Mouse (Mus musculus): ENCODE data around the gene Speg. TPM values are rescaled to one million over a fixed set of nuclear protein-coding genes. Genes with fewer than 3 reads are reported as not detected.
A peak's percentile ranks its signal among the peaks of the same experiment; 100 is the strongest.

Speg gene
- total RNA-seq, 2 experiments from 2014 or later, result 121 to 123 TPM

DNA sequence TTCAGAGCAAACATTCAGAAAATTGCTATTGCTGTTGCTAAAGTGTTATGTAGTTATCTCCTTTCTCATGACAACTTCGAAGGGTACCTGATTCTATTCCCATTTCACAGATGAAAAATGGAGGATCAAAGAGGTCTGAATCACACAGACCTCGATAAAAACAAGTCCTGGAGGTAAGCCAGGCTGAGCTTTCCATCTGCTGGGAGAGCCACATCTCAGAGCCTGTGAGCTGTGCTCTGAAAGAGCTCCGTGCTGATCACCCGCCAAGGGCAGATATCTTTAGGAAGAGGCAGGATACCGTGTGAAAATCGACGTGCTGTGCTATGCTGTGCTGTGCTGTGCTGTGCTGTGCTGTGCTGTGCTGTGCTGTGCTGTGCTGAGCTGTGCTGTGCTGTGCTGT is 85.2 kb downstream of the Speg start:
- DNase-seq, result no peak

DNA sequence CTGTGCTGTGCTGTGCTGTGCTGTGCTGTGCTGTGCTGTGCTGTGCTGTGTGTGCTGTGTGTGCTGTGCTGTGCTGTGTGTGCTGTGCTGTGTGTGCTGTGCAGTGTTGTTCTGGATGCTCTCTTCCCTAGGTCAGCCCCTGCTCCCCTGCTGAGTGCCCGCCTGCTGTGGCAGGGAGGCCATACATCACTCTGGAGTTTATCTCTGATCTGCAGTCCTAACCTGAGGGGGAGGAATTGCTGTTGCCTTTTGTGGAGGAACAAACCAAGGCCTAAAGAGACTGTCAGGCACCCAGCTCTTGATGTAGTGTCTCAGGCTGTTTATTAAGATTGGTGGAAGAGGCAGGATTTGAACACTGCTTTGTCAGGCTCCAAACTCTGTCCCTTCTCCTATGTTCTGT is 87.5 kb downstream of the Speg start:
- no peak for DNase-seq

DNA sequence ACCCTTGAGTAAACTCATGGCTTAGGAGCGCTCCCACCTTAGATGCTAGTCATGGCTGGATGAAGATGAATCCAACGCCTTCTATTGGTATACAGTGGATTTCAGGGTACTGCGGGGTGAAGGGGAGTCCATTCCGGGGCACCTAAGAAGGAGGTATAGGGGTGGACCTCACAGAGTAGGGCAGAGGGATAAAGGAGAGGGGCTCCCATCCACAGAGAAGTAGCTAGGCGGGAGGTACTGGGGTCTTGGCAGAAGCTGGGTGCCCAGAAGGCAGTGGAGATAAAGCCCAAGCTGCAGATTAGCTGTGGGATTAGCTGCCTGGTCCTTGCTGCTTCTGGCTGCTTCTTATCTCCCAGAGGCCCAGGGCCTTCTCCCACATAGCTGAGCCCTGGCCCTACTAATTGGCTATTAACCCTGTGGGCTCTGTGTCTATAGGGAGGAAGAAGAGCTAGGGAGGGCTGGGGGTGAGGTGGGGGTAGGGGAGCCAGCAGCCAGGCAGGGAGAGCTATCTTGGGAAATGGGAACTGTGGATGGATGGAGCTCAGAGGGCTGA is 88.6 kb downstream of the Speg start:
- DNase-seq, result no peak

DNA sequence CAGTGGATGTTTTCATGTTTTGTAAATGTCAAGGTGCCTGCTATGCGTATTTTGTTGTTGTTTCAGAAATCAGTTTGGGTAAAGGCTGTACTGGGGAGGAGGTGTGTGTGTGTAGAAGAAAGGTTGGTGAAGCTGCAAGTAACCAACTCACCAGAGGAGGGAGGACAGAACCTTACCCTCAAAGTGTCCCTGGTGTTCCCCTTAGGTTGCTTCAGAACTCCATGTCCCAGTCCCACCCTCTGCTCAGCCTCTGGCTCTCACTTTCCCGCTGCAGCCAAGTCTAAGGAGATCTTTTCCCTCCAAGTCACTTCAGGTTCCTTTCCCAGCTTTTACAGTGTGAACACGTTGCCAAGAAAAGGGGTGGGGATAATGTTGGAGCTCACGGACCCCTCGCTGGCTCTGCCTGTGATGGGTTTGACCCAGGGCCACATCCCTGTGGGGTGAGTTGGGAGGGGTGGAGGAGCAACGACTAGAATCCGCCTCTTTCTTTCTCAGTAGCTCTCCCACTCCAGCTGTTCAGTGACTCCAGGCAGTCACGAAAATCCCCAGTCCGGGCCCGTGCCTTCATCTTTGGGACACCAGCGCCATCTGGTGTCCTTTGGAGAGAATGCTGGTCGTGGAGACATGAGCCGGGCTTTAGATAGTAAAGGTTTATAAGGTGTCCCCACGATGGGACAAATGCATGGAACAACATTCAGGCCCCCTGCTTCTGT is 92.3 kb downstream of the Speg start:
- DNase-seq, result peak; percentile 89

GRCm38 (mm10) chr1:75469287-75469825 is 94.3 kb downstream of the Speg start:
- no peak for DNase-seq

DNA sequence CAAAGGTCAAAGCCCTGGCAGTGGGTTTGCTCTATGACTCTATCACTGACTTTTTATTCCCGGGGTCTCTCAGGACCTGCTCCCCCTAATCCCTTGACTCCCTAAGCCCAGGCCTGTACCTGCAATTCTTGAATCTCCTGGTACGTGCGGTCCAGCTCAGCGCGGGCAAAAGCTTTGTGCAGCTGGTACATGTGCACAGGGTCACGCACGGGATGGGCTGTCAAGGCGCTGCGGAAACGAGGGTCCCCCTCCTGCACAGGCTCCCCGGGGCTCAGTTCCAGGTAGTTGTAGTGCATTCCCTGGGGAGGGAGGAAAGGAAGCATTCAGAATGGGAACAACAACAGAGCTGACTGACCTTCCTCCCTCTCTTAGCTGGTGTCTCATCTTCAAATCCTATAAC is 101.3 kb downstream of the Speg start:
- DNase-seq, result no peak

- peak; percentile 89 for DNase-seq
Observed at GRCm38 (mm10) chr1:75477264-75477965, 102.3 kb downstream of the Speg start.

DNA sequence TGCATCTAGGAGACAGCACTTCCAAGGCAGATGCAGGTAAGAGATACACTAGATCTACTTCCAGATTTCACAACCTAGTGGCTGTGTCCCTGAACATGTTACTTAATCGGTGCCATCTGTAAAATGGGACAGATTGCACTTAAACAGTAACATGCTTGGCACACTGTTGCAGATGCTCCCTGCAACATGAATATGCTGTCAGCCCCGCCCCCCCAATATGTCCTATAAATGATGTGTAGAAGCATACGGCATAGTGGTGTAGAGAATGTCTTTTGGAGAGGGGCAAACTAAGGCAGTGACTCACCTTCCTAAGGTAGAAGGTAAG is 102.8 kb downstream of the Speg start:
- no peak for DNase-seq

- peak; percentile 69 for DNase-seq
Observed at GRCm38 (mm10) chr1:75478497-75478896, 103.4 kb downstream of the Speg start.

- DNase-seq, result peak; percentile 98
Observed at GRCm38 (mm10) chr1:75478916-75479634, 104.0 kb downstream of the Speg start, which contains the start of the genes Chpf and Tmem198. TSS of gene Chpf (minus strand) at chr1:75479307. TSS of gene Tmem198 (plus strand) at chr1:75479532.

DNA sequence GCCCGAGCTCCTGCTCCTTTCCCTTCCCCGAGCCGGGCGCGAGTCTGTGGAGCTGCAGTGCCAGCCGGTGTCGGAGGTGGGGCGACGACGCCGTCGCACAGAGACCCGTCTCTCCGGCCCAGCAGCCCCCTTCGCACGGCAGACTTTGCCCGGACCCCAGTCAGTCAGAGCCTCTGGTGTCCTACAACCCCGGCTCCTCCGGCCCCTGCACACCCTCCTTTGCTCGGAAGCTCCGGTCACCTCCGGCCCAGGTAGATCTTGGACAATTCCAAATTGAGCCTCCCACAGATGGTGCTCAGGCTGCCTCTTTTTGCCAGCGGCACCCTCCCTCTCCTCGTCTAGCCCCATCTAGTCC is 104.5 kb downstream of the Speg start:
- no peak for DNase-seq

DNA sequence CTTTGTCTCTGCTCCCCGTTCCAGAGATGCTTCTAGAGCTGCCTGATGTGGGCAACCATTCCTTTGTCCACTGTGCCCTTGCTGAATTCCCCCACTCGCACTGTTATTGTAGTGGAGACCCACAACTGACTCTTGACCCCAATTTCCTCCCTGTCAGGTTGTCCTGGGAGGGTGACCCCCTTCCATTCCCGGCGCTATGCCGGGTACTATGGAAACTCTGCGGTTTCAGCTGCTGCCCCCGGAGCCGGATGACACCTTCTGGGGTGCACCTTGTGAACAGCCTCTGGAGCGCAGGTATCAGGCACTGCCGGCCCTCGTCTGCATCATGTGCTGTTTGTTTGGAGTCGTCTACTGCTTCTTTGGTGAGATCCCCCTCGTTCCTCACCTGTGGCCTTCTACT is 104.9 kb downstream of the Speg start:
- DNase-seq, result no peak

GRCm38 (mm10) chr1:75480735-75481134 is 105.6 kb downstream of the Speg start:
- no peak for DNase-seq

Other genes starting within 250 kb of the Speg start
- gene Slc23a3, start 241.4 kb upstream of the Speg start, total RNA-seq (2021), result 1 to 10 TPM; 1.2 to 1.3 TPM
- gene Cnppd1, start 232.6 kb upstream of the Speg start, total RNA-seq (2021), result 10 to 100 TPM; 27.9 to 35.0 TPM
- 10 to 100 TPM; 34.1 to 37.5 TPM for gene Retreg2, start 232.5 kb upstream of the Speg start, total RNA-seq (2021)
- gene Zfand2b, start 206.7 kb upstream of the Speg start, total RNA-seq (2021), result 10 to 100 TPM; 17.3 to 20.6 TPM
- 10 to 100 TPM; 20.0 to 24.1 TPM for gene Abcb6, start 194.9 kb upstream of the Speg start, total RNA-seq (2021)
- 10 to 100 TPM; 10.0 to 12.0 TPM for gene Ankzf1, start 183.1 kb upstream of the Speg start, total RNA-seq (2021)
- gene Atg9a, start 183.1 kb upstream of the Speg start, total RNA-seq (2021), result 10 to 100 TPM; 39.7 to 40.7 TPM
- gene Glb1l, start 164.5 kb upstream of the Speg start, total RNA-seq (2021), result 10 to 100 TPM; 10.7 to 12.7 TPM
- gene Stk16, start 164.5 kb upstream of the Speg start, total RNA-seq (2021), result 10 to 100 TPM; 65.6 to 67.0 TPM
- gene Tuba4a, start 155.4 kb upstream of the Speg start, total RNA-seq (2021), result 100 to 1,000 TPM; 371 to 462 TPM
- gene A630095N17Rik, start 143.2 kb upstream of the Speg start, total RNA-seq (2021), result not detected
- 10 to 100 TPM; 46.4 to 49.2 TPM for gene Dnajb2, start 138.9 kb upstream of the Speg start, total RNA-seq (2021)
- under 1 TPM; 0.41 to 0.43 TPM for gene Ptprn, start 110.8 kb upstream of the Speg start, total RNA-seq (2021)
- not detected for gene Resp18, start 96.9 kb upstream of the Speg start, total RNA-seq (2021)
- 10 to 100 TPM; 89.5 to 89.8 TPM for gene Dnpep, start 57.3 kb upstream of the Speg start, total RNA-seq (2021)
- gene Des, start 15.0 kb upstream of the Speg start, total RNA-seq (2021), result 100 to 1,000 TPM; 742 to 747 TPM
- gene Gmppa, start 60.6 kb downstream of the Speg start, total RNA-seq (2021), result 10 to 100 TPM; 41.1 to 41.4 TPM
- gene Asic4, start 75.1 kb downstream of the Speg start, total RNA-seq (2021), result not detected
- gene Chpf, start 104.0 kb downstream of the Speg start, total RNA-seq (2021), result 10 to 100 TPM; 38.0 to 38.7 TPM
- gene Tmem198, start 104.2 kb downstream of the Speg start, total RNA-seq (2021), result 1 to 10 TPM in 1 of 2 experiments, under 1 TPM in 1; 0.55 to 1.1 TPM
- 100 to 1,000 TPM; 196 to 210 TPM for gene Obsl1, start 131.2 kb downstream of the Speg start, total RNA-seq (2021)
- 10 to 100 TPM in 1 of 2 experiments, 1 to 10 TPM in 1; 10.0 to 10.3 TPM for gene Inha, start 131.8 kb downstream of the Speg start, total RNA-seq (2021)
- gene Stk11ip, start 146.2 kb downstream of the Speg start, total RNA-seq (2021), result 10 to 100 TPM; 15.7 to 16.7 TPM
- gene Slc4a3, start 171.0 kb downstream of the Speg start, total RNA-seq (2021), result 100 to 1,000 TPM; 121 to 125 TPM

Measured in heart, postnatal 4 days (tissue).